Mouse (Mus musculus) liver (tissue): ENCODE data around the gene Olfr1143.

Experiments
- DNase-seq: peaks from one replicate; pipeline ENCODE4 v3.0.0-alpha.2; 2020; ENCODE audit warnings: mixed read lengths

Olfr1143 gene

GRCm38 (mm10) chr2:87800292-87800691, at the start of gene Olfr1143:
TSS of gene Olfr1143 (plus strand) at chr2:87800592.
- DNase-seq, result no peak

- DNase-seq, result no peak
Measured at GRCm38 (mm10) chr2:87753891-87754290, 46.5 kb upstream of the Olfr1143 start, which contains the start of gene Olfr1141. TSS of gene Olfr1141 (minus strand) at chr2:87753991.

- DNase-seq, result no peak
Measured at GRCm38 (mm10) chr2:87776143-87776542, 24.2 kb upstream of the Olfr1143 start.

GRCm38 (mm10) chr2:87779183-87779582, 21.2 kb upstream of the Olfr1143 start, which contains the start of gene Olfr152:
TSS of gene Olfr152 (plus strand) at chr2:87779483.
- no peak for DNase-seq

- no peak for DNase-seq
Measured at GRCm38 (mm10) chr2:87809522-87809921, 9.1 kb downstream of the Olfr1143 start, which contains the start of gene Olfr1145. TSS of gene Olfr1145 (plus strand) at chr2:87809822.

GRCm38 (mm10) chr2:87830233-87830632, 29.8 kb downstream of the Olfr1143 start, which contains the start of gene Olfr1148:
TSS of gene Olfr1148 (plus strand) at chr2:87830533.
- DNase-seq, result no peak

GRCm38 (mm10) chr2:87843693-87844092, 43.3 kb downstream of the Olfr1143 start, which contains the start of gene Olfr1150-ps1:
TSS of gene Olfr1150-ps1 (plus strand) at chr2:87843993.
- no peak for DNase-seq
